Mouse (Mus musculus) ZHBTc4 (cell line): Measurements from ENCODE around the gene Bag6.

Experiments used
- DNase-seq: peaks from one replicate; pipeline ENCODE4 v3.0.0-alpha.2; 2011; ENCODE audit warnings: low read depth, low spot score

Bag6 gene

DNA sequence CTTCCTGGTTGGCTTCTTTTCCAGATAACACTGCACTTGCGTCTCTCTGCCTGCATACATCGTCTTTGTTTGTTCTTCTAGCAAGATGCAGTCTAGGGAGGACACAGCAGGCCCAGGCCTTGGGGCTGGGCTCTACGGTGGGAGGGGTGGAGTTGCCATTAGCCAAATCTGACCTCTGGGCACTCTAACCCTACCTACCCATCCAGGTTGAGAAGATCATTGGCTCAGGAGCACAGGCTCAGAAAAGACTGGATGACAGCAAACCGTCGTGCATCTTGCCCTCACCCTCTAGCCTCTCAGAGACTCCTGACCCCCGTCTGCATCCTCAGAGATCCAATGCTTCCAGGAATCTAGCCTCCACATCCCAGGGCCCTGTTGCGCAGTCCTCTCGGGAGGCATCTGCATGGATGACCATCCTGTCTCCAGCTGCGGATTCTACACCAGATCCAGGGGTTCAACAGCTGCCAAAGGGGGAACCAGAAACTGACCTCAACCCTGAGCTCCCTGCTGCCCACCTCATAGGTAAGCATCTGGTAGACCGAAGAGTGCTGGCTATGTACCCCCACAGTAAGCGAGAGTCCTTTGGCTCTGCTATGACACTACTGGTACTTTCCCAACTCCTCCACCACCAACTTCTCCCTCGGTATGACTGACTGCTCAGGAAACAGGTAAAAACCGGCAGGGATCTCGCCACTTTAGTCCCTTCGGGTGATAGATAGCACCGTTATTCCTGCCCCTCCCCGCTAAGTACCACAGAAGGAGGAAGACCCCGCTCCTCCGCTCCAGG, 60.1 kb downstream of the Bag6 start:
- no peak for DNase-seq

DNA sequence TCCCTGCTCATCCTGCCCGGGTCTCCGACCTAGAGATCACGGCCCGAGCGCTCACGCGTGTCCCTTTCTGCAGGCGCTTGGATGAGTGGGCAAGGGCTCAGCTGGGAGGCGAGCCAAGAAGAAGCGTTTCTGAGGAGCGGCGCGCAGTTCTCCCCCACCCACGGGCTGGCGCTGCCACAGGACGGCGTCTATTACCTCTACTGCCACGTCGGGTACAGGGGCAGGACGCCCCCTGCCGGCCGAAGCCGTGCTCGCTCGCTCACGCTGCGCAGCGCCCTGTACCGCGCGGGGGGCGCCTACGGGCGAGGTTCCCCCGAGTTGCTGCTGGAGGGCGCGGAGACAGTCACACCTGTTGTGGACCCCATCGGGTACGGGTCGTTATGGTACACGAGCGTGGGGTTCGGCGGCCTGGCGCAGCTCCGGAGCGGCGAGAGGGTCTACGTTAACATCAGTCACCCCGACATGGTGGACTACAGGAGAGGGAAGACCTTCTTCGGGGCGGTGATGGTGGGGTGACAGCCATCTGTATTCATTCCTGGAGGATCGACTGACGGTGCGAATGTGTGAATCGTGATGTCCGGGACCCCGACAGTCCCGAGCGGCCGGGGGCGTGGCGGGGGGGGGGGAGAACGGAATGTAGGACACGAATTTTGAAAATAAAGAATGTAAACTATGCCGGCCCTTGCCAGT, 60.8 kb downstream of the Bag6 start:
- DNase-seq: peak; percentile 88

DNA sequence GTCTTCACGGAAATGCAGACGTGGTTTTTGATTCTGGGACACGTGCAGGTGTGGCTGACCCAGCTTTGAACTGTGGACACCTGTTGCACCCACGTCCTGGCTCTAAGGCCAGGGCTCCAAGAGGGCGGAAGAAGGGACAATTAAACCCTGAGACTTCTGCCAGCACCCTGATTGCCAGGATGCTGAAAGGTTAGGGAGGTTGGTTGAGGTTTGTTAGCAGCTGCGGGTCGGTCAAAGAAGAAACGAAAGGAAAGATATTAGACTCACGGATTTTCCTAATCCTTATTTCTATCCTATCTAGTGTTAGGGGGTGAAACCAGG, 61.3 kb downstream of the Bag6 start:
- no peak for DNase-seq
